Mouse (Mus musculus) thymus, adult 18-20 months (tissue): Measurements from ENCODE around the gene Galr3.

Experiments used
- DNase-seq, 2 experiments: peaks; one replicate each; pipeline ENCODE4 v3.0.0; 2022; ENCODE audit warnings: mixed read lengths in 2 of 2

Gene Galr3

DNA sequence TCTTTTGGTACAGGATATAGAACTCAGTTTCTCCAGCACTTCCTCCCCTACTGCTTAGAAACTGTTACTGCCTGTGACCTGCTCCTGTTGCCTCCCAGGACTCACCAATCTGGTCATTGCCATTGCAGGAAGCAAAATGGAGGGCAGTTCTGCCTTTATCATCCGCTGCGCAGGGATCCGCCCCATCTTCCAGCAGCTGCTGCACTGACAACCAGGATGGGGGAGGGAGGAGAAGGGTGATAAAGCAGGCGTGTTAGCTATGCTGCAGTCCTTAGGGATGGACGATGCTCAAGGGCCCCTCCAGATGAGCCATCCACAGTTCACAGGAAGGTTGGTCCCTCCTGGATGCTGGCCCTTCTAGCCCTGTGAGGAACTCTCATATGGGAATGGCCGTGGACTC, 16.2 kb downstream of the Galr3 start:
- DNase-seq = no peak

DNA sequence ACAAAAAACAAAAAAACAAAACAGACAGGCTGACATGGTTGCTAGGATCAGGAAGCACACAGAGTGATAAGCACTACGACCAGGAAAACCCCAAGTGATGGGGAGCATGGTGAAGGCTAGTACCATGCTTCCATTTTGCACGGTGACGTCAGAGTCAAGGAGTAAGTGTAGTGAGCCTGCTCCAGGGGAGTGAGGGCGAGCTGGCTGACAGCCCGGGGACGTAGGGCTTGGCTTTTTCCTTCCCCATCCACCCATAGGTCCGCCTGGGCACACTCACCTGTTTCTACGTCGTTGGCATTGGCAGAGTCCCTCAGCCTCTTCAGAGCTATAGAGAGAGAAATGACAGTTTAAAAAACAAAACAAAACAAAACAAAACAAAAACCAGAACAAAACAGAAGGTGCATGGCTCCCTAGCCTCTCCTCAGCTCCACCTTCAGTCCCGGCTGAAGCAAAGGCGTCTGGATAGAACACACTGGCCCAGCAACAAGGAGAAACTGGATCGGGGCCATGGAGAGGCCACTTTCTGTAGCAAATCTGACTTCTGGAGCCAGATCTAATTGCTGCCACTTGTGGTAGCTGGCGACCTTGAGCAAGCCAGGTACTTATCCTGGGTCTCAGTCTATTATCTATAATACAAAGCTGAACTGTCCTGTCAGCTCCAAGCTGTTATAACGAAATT, 19.3 kb downstream of the Galr3 start:
- DNase-seq = no peak

DNA sequence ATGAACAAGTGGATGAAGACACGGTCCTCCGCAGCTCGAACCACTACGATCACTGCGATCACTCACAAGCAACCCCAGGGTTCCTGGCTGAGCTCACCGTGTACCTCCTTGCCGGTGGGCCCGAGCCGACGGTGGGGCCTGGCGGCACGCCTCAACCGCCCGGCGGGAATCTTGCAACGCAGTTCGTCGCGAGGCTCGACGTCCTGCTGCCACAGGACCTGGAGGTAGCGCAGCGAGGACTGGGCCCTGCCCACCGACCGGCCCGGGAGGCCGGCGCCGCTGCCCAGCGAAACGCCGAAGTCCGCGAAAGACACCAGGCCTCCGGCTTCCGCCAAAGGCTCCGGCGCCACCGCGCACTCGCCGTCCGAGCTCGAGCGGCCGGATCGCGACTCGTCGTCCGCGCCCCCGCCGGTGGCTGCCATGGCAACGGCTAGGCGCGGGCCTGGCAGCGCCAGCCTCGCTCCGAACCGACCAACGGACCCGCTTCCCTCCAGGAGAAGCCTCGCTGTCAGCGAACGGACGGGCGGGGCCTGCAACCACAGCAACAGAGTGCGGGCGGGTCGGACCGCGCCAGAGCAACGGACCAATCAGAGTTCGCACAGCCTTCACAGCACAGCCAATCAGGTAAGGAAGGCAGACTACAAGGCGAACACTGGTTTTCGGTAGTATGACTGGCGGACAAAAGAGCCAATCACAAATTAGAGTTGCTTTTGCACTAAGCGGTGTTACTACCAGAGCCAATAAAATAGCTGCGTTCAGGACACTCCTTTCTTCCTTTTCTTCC, 20.9 kb downstream of the Galr3 start, which contains the start of gene Ankrd54:
Gene Ankrd54, minus strand, starts transcription at position 518 of the 784 bp plus-strand sequence.
- DNase-seq = peak; percentile 95 to 97

DNA sequence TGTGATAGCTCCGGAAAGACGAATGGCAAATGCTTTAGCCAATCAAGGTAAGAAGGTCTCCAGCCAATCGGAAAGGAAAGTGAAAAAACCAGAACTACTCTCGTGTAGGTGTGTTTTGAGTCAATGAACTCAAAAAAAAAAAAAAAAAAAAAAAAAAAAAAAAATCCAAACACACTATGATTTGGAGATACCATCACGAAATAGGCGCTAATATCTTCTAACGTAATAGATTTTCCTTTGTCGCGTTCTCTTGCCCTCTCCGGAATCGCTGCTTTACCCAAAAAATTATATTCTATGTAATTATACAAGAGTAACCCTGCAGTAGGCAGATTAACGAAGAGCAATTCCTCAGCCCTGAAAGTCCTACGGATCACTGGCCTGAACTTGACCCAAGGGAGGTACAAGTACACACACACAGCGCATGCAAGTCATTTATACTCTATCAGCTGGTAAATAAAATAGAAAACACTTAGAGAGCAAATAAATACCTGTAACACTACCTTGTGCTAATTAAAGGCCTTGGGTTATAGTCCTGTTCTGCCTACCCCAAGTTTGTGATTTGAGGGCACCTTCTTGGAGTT, 21.6 kb downstream of the Galr3 start:
- no peak for DNase-seq

DNA sequence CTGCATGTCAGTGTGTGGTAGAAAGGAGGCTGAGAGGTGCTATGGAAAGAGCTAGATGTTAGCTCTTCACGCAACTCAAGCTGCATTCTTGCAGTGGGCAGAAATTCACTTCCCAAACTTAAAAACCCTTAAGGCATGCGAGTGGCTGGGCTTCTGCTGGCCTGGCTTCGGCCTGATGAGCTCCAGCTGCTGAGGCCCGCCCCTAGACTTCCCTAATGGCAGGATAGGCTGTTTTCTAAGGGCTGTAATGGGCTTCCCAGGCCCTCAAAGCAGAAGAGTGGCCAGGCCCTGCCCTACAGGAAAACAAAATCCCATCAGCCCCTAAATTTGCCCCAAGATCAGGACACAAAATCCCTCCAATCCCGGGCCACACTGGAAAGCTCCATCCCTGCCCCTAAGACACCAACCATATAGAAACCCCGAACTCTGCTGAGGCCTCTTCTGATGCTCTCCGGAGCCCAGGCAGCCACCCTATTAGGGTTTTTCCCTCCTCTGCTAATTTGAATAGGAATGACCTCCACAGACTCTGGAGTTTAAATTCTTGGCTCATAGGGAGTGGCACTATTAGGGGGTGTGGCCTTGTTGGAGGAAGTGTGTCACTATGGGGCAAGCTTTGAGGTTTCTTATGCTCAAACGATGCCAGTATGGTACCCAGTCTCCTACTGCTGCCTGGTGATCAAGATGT, 23.5 kb downstream of the Galr3 start:
- DNase-seq = no peak

DNA sequence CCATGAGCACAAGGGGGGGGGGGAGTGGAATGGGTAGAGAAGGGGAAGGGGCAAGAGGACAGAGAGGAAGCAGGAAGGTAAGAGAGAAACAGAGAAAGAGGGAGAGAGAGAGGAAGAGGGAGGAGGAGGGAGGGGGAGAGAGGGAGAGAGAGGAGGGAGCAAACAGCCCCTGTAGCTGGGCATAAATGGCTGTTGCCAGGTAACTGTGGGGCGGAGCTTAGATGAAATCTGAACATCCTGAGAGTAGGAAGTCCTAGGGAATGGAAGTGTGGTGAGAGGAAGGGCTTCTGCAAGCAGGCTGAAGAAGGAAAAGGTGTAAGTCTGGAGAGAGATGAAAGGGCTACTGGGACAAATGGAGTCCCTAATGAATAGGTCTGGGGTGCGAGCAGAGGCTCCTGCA, 24.6 kb downstream of the Galr3 start:
- no peak for DNase-seq

DNA sequence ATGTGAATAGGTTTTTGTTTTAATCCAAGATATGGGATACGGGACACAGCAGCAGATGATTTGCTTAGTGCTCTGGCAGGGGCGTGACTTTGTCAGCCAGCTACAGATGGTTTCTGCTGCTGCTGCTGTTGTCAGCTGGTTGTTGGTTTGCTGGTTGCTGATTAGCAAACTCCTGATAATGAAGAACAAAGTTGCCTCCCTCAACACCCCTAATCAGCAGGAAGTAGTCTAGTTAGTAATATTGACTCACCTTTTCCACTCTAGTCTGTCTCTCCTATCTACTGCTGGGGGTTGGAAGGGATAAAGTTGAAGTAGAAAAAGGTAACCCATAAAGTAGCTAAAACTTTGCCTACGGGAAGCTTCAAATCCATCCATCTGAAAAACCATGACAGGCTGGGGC, 25.9 kb downstream of the Galr3 start:
- DNase-seq = no peak

DNA sequence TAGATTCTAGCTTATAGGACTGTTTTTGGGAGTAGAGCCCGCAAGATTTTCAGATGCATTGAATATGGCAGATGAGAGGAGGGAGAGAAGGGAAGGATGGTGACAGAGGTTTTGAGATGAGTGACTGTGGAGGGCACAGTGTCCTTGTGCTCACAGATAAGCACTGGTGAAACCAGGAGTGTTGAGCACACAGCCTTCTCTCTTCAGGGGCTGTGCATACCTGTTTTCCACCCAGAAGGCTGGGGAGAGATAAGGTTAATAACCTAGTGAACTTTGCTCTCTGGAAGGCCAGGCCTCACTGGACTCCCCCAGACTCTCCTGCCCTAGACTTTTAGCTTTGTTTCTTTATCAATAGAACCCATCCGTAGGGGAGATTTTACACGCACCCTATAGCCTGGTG, 26.7 kb downstream of the Galr3 start:
- no peak for DNase-seq

DNA sequence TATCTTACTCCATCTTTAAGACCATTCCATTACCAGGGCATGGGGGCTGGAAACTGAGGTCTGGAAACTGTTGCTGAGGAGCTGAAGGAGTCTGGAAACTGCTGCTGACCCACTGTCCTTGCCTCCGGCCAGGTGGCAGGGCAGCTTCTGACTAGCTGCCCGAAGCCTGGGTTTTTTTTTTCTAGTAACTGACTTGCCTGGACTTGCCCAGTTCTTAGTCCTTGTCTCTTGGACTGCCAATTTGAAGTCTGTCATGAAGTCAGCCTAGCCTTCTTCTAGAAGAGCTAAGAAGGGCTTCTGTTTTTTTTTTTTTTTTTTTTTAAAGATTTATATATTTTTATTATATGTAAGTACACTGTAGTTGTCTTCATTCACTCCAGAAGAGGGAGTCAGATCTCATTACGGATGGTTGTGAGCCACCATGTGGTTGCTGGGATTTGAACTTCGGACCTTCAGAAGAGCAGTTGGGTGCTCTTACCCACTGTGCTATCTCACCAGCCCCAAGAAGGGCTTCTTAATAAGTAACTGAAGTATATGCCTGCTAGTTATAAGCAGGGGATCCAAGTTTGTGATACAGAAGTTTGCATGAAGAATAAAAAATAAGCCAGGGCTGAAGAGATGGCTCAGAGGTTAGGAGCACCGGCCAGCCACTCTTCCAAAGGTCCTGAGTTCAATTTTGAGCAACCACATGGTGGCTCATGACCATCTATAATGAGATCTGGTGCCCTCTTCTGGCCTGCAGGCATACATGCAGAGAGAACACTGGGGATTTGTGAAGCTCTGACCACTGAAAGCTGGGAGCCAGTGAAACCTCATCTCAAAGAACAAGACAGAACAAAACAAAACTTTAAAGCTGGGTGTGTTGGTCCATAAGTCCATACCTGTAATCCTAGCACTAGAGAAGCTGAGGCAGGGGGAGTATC, 29.7 kb downstream of the Galr3 start:
- no peak for DNase-seq

DNA sequence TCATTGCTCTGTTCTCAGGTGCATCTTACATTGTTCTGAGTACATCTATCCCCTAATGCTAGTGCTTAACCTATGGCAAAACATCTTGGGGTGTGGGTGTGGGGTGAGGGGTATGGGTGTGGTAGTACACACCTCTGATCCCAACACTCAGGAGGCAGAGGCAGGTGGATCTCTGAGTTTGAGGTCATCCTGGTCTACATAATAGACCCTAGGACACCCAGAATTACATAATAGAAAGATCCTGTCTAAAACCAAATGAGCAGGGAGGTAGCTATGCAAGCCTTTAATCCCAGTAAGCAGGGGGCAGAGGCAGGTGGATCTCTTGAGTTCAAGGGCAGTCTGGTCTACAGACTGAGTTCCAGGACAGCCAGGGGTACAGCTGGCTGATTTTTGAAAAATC, 32.1 kb downstream of the Galr3 start:
- no peak for DNase-seq

DNA sequence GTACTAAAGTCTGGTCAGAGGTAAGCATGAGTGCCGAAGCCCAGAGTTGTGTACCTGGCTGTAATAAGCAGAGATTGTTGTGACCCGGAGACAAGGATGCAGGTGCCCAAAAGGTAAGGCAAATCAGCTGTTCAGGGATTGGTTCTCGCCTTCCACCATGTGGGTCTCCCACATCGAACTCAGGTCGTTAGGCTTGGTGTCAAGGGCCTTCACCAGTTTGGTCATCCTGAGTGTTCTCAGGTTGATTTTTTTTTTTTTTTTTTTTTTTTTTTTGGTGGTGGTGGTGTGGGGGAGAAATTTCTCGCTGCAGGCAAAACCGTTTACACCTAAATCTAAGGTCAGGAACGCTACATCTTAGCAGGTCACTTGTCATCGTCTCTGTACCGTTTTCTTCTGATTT, 32.8 kb downstream of the Galr3 start:
- no peak for DNase-seq

DNA sequence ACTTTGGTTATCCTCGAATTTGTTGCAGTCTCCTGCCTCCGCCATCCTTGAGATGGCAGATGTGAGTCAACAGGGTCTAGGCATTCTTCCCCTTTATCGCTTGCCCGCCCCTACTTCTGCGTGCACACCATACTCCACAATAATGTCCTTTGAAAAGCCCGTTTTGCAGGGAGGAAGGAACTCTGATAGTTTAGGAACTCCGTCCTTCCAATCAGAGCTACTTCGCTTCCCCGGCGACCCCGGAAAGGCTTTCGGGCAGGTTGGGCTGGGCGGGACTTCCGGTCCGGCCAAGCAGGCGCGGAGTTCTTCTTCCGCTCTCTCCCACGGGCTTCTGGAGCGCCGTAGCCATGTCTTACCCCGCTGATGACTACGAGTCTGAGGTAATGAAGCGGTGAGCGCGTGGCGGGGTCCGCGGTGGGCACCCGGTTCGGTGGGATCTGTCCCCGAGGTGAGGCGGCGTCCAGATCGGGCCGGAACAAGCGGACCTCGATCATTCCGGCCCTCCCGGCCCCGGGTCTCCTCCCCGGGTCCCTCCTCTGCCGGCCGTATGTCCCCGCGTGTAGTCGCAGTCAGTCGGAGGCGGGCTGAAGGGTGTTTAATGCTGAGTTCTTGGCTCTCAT, 33.3 kb downstream of the Galr3 start, which contains the start of gene Eif3l:
Gene Eif3l, plus strand, starts transcription at position 267 of the 620 bp plus-strand sequence.
- DNase-seq = peak; percentile 76 to 78

DNA sequence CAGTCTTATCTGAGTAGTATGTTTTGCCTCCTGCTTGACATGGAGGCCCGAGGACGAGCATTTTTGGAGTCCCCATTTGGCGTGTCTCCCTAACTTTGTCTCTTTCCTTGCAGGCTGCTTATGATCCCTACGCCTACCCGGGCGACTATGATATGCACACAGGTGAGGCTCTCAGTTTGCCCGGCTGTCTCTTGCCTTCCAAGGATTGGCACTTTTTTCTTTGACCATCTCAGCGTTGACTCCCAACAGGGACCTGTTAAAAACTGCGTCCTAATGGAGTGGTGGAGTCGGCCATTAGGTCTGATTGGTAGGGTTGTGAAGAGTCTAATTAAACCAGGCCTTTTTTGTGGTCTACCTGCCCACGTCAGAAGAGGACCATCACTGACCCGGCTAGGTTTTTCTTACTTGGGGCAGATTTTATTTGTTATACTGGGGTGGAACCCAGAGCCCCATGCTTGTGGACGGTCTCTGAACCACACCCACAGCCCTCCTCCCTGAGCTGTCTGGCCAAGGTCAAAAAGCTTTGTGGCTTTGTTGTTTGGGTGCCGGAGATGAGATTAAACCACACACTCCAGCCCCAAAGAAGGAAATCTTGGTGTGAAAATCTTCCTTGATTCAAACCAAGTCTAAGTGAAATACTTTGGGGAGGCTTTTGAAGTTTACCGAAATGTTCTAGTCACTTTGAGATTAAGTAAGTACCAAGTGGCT, 34.1 kb downstream of the Galr3 start:
- DNase-seq = no peak

DNA sequence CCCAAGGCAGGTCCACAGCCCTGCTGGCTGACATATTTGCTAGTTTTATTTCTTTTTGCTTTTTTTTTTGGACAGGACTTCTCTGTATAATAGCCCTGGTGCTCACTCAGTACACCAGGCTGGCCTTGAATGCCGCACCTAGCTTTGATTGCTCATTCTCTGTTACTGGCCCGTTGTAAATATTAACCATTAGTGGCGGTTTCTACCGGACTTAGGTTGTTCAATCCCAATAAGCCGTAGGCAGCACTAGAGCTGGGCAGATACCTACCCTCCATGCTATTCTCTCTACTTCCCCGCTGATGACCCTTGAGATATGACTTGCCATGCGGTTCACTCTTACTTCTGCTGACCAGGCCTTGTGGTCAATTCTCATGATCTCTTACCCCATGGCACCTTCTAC, 37.9 kb downstream of the Galr3 start:
- DNase-seq = no peak

DNA sequence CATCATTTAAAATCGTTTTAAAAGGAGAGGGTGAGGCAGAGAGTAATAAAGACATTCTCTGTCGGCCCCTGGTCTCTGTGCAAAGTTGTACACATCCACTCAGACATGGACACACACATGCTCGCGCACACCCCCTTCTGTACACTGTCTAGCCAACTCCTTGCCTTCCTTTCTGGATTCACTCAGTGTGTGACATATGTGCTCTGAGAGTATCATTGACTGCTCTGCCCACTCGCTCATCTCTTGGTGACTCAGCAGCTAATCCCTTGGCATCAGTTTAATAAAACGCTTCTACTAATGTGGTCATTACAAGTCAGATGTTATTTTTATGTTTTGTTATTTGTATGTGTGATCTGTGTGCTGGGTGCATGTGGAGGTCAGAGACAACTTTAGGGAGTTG, 50.6 kb downstream of the Galr3 start:
- no peak for DNase-seq
